Mouse (Mus musculus) bone marrow macrophage, adult 2 months (primary cell): ENCODE measurements around the gene Tspoap1.

Experiments
- CTCF ChIP-seq: IDR thresholded peaks from 2 replicates; pipeline ENCODE4 v1.5.1; 2012; ENCODE audit warnings: low read depth, mild to moderate bottlenecking, low read length, moderate library complexity
- POLR2A ChIP-seq: IDR thresholded peaks from 2 replicates; pipeline ENCODE4 v1.6.1; 2012; ENCODE audit warnings: mild to moderate bottlenecking, low read depth, low read length, borderline replicate concordance

- TF ChIP-seq CTCF (no peak), POLR2A (no peak)
Measured at GRCm38 (mm10) chr11:87758161-87758911, 2.0 kb upstream of the Tspoap1 start.
